Comparison of ENCODE assay signal across 26 mouse cellular contexts in genomic region chr12:111471721-111472120, GRCm38 (mm10). TPM values are rescaled to one million over a fixed set of nuclear protein-coding genes. Genes with fewer than 3 reads are reported as not detected.
"Had no signal": no experiment of that assay in that cellular context is flagged by ENCODE, and none has a peak within 500 bp of the region (broad histone marks: within the 10 kb centered on the region; RNA-seq: fewer than 3 reads in every experiment).

No protein-coding gene starts in this region.

- H3K27ac ChIP-seq: heart, adult 2 months; heart, embryonic 13.5 days; heart, embryonic 15.5 days; hindbrain, embryonic 13.5 days; hindbrain, embryonic 15.5 days; hindbrain, postnatal 0 days; kidney, embryonic 15.5 days; kidney, postnatal 0 days; left cerebral cortex, adult 2 months; limb, embryonic 10.5 days; limb, embryonic 12.5 days had no signal

- H3K36me3 ChIP-seq: heart, embryonic 13.5 days; heart, embryonic 15.5 days; hindbrain, embryonic 13.5 days; hindbrain, embryonic 15.5 days; kidney, embryonic 15.5 days; limb, embryonic 10.5 days; limb, embryonic 12.5 days had no signal

- ATAC-seq: hindbrain, postnatal 0 days; intestine, embryonic 16.5 days had no signal

- H3K4me3 ChIP-seq: heart, adult 2 months; heart, embryonic 13.5 days; heart, embryonic 15.5 days; hindbrain, embryonic 13.5 days; hindbrain, embryonic 15.5 days; kidney, embryonic 15.5 days; left cerebral cortex, adult 2 months; limb, embryonic 10.5 days; limb, embryonic 12.5 days had no signal

- H3K9ac ChIP-seq: heart, embryonic 13.5 days; heart, embryonic 15.5 days; hindbrain, embryonic 13.5 days; hindbrain, embryonic 15.5 days; kidney, embryonic 15.5 days; limb, embryonic 12.5 days had no signal

- H3K9me3 ChIP-seq: heart, embryonic 13.5 days; heart, embryonic 15.5 days; hindbrain, embryonic 13.5 days; hindbrain, embryonic 15.5 days; limb, embryonic 10.5 days; limb, embryonic 12.5 days had no signal

- DNase-seq: gastrocnemius, postnatal 14 days; gastrocnemius, postnatal 36 days; heart, adult 11 months; heart, adult 2 months; heart, postnatal 10 days; kidney, adult 11 months; kidney, adult 2 months; kidney, adult 9 months; kidney, postnatal 14 days; kidney, postnatal 36 days; layer of hippocampus, adult 9-11 months; liver had no signal

- H3K27me3 ChIP-seq: hindbrain, embryonic 15.5 days; kidney, embryonic 15.5 days had no signal

- H3K4me2 ChIP-seq: heart, embryonic 11.5 days; heart, embryonic 13.5 days; heart, embryonic 15.5 days; hindbrain, embryonic 13.5 days; hindbrain, embryonic 15.5 days; kidney, embryonic 15.5 days; limb, embryonic 12.5 days; liver, embryonic 11.5 days had no signal

RNA-seq across cellular contexts. Expression of gene Gm266, which starts 13.9 kb away (rescaled TPM):
- total RNA-seq: hematopoietic stem cell, adult 5-6 weeks had no signal
